Mouse (Mus musculus) c-Kit-positive CD71-positive TER-119-negative erythroid progenitor cells, embryonic 14.5 days (primary cell): ENCODE data around the gene Mettl26.

Source experiments
- DNase-seq: peaks from one replicate; pipeline ENCODE4 v3.0.0-alpha.2; 2013; ENCODE audit warnings: low read depth

The Mettl26 gene

GRCm38 (mm10) chr17:25874721-25875170 lies at the start of gene Mettl26:
Mettl26 (plus strand) TSS chr17:25875074.
- peak; percentile 88 for DNase-seq

GRCm38 (mm10) chr17:25825311-25825710 lies 49.6 kb upstream of the Mettl26 start:
- no peak for DNase-seq

GRCm38 (mm10) chr17:25825984-25826570 lies 48.8 kb upstream of the Mettl26 start:
- DNase-seq = no peak

GRCm38 (mm10) chr17:25827011-25827410 lies 47.9 kb upstream of the Mettl26 start:
- no peak for DNase-seq

DNA sequence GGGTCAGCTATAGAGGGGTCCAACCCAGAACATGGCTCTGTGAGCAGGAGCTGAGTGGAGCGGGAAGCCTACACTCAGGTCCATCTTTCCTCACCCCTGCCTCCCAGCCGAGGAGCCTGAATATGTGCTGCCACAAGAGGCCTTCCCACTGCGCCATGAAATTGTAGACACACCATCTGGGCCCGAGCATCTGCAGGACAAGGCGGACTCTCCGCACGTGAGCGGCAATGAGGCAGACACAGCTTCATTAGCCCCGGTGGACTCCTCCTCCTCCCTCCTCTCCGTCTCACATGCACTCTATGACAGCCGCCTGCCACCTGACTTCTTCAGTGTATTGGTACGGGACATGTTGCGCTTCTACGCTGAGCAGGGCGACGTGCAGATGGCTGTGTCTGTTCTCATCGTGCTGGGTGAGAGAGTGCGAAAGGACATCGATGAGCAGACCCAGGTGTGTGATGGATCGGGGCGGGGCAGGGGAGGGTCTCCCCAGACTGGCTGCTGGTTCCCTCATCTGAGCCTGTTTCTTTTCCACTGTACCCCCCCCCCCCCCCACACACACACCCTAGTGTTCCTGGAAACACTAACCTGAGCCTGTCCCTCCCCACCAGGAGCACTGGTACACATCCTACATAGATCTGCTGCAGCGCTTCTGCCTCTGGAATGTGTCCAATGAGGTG lies 47.2 kb upstream of the Mettl26 start:
- DNase-seq = no peak

- no peak for DNase-seq
These were observed 46.7 kb upstream of the Mettl26 start for GRCm38 (mm10) chr17:25828223-25828594.

- DNase-seq = peak; percentile 69
These were observed 45.9 kb upstream of the Mettl26 start, which contains the start of gene Jmjd8 for GRCm38 (mm10) chr17:25828712-25829557. Jmjd8 (plus strand) TSS chr17:25828867.

- no peak for DNase-seq
These were observed 45.3 kb upstream of the Mettl26 start for GRCm38 (mm10) chr17:25829558-25830017.

DNA sequence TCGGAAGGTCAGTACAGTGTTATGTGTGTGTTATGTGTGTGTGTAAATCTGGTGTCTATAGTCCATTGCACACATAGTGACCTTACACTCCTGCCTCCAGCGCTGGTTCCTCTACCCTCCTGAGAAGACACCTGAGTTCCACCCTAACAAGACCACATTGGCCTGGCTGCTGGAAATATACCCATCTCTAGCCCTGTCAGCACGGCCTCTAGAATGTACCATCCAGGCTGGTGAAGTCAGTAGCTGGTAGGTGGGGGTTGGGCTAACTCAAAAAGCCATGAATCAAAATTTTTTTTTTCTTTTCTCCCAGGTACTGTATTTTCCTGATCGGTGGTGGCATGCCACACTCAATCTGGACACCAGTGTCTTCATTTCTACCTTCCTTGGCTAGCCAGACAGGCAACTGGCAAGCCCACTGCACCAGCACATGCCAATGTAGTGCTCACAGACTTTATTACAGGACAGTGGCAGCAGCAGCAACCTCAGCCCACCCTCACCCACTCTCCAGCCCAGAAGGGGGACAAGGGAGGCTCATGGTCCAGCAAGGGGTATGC lies 44.6 kb upstream of the Mettl26 start:
- no peak for DNase-seq

GRCm38 (mm10) chr17:25830806-25831431 lies 44.0 kb upstream of the Mettl26 start:
- no peak for DNase-seq

GRCm38 (mm10) chr17:25831451-25832281 lies 43.2 kb upstream of the Mettl26 start:
- DNase-seq = no peak

DNA sequence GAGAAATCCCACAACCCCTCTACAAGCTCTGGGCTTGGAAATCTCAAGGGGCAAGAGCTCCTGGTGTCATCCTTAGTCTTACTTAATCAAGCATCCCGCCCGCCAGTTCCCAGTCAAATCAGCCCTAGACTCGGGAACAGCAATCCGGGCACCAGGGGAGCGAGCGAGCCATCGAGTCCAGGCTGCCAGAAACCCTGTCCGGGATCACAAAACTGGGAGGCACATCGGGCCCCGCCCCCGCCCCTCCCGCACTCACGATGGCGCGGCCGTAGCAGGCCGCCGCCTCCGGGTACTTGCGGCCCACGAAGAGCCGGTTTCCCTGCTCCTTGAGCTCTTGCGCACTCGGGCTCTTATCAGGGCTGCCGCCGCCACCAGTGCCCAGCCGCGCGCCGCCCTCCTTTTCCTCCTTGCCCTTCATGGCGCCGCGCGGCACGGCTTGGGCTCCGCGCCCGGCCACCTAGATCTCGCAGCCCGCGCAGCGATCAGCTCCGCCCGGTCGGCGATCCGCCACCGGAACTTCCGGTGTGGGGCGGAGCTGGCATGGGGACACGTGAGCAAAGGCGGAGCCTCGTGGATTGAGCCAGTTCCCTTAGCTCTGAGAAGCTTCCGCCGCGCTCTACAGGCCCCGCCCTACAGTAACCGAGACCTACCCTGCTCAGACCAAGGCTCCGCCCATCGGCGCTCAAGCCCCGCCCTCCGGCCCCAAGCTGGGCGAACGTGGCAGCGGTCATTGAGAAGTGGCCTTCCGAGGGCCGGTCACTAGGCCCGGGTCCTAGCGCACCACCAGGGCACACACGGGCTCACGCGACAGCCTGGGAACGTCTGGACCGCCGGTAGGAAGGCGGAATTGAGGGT lies 42.2 kb upstream of the Mettl26 start:
- peak; percentile 98 for DNase-seq

- DNase-seq = no peak
These were observed 41.6 kb upstream of the Mettl26 start, which contains the start of gene Stub1 for GRCm38 (mm10) chr17:25833291-25833663. Stub1 (minus strand) TSS chr17:25833404.

GRCm38 (mm10) chr17:25833961-25834594 lies 40.8 kb upstream of the Mettl26 start:
- no peak for DNase-seq

DNA sequence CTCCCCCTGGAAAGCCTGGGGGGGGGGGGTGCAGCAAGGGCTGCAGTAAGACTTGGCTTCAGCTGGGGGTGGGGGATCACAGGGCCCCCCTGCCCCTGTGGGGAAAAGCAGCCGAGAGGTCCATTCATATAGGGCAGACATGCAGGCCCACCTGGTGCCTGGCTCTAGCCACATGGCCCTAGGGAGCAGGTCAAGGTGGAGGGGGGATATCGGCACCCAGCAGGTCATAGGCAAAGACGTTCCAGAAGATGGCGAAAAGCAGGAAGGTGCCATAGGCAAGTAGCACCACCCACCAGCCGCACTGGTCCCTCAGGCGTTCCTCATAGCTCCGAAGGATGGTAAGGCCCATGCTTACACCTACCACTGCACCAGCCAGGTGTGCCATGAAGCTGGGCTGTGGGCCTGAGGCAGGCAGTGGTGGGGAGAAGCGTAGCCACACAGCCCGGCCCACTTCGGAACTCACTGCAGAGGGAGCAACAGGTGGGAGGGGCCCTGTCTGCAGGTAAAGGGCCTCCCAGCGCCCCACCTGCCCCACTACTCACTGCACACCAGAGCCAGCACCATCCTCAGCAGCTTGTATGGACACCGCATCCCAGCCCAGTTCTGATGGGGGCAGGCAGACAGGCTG lies 40.2 kb upstream of the Mettl26 start:
- no peak for DNase-seq

GRCm38 (mm10) chr17:25835301-25835700 lies 39.6 kb upstream of the Mettl26 start:
- DNase-seq = no peak

- DNase-seq = no peak
These were observed 39.1 kb upstream of the Mettl26 start for GRCm38 (mm10) chr17:25835816-25836215.

GRCm38 (mm10) chr17:25836397-25837075 lies 38.3 kb upstream of the Mettl26 start:
- no peak for DNase-seq

DNA sequence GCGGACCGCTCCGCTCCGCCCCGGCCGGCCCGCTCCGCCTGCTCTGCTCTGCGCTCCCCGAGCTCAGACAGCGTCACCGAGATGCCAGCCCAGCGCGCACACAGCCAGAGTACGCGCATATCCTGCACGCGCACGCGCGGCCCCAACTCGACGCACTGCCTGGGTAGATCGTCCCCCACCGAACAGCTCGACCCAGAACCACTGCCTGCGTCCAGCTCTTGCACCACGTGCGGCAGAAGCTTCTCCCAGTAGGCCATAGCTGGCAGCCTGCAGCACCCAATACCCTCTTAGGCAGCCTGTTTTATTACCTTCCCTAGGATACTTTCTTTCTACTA lies 37.8 kb upstream of the Mettl26 start, which contains the start of gene Rhbdl1:
Gene Rhbdl1, minus strand, starts transcription at position 220 of the 335 bp plus-strand sequence.
- no peak for DNase-seq
